Mouse (Mus musculus) frontal cortex, adult 2 months (tissue): ENCODE data around the gene Gatd1. TPM values are rescaled to one million over a fixed set of nuclear protein-coding genes. Genes with fewer than 3 reads are reported as not detected.
A peak's percentile ranks its signal among the peaks of the same experiment; 100 is the strongest.
"Not testable (repeated sequence)": the region's sequence is repeated elsewhere in the genome, so short reads cannot be mapped to it uniquely, and the experiment has no call there.

Experiments
- DNase-seq, 2 experiments: peaks; one replicate each; pipeline ENCODE4 v3.0.0; 2022; ENCODE audit warnings: low spot score in 1 of 2; ENCODE audit errors: extremely low spot score in 1 of 2
- polyA plus RNA-seq: library from polyadenylated mRNA; depleted of rRNA; stranded (reverse); fragments of >200 nt; gene quantifications from 2 replicates; pipeline ENCODE4 v1.2.3, GENCODE M21; 2012

Gene Gatd1
- polyA plus RNA-seq, 1 experiment, result 55.6 TPM

DNA sequence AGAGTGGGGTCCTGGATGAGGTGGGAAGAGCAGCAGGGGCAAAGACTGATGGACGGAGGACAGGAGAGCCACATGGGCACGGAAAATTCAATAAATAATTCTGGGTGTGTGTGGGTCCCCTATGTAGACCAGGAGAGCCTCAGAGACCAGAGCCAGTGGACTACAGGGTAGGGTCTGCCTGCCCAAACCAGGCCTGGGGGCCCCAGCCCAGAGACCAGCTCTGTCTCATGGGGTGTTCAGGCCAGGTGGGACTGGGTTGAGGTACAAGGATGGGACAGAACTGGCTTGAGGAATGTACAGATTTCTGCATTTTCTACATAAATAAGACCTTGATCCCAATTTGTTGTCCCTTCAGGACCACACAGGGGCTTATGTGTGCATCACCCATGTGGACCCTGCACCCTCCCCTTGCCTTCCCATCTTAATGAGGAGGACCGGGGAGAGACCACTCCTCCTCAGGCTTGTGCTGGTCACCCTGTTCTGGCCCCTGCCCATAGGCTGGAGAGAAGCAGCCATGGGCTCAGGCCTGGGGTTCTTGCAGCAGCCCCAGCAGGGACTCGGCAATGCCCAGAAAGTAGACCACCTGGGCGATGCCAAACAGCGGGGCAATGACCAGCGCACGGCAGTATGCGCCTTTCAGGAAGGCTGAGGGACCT is 16.8 kb upstream of the Gatd1 start:
- DNase-seq, result no peak

DNA sequence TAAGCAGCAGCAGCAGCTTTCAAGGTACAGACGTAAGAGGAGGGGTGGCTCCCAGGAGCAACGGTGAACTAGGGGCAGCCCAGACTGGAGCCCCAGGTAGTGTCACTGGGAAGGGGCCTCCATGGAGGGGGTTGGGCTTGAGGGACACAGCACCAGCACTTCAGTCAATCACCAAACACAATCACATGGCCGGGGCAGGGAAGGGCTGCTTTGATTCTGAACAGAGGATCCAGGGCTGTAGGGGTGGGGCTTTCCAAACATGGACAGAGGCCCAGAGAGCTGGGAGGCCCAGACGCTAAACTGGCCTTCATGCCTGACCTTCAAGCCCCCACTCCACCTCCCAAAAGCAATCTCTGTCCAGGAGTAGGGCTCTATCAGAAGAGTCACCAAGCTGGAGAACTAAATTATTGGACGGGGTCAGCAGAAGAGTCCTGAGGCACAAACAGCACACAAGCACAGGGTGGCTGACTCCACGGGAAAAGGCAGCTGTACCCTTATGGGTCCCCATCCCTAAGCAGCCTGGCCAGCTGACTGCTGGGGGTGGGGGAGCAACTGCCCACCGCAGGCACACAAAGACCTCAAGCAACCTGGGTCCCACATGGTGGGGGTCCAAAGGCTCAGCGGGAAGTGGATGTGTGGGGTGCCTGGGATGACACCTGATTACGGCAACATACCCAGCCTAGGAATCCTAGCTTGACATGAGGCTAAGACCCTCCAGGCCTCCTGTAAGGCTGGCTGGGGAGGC is 16.1 kb upstream of the Gatd1 start:
- DNase-seq, result no peak

DNA sequence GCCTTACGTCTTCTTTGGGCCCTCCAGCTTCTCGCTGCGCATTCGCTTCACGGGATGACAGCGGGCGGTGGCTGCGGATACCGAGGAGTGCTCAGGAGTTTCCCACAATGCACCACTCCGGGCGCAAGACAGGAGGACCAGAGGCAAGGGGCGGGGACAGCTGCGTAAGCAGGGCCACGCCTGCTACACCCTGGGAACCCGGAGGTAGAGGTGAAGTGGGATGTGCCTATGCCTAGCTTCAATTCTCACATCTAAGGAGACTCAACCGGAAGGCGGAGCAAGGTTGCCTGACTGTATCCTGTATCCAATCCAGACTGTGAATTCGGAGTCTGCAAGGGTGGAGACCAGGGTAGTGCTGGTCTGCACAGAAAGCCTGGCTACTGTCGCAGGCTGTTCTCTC is 15.4 kb upstream of the Gatd1 start, which contains the start of gene Cend1:
Gene Cend1 (minus strand): TSS at position 182 of the 400 bp plus-strand sequence.
- peak; percentile 90 to 94 for DNase-seq

DNA sequence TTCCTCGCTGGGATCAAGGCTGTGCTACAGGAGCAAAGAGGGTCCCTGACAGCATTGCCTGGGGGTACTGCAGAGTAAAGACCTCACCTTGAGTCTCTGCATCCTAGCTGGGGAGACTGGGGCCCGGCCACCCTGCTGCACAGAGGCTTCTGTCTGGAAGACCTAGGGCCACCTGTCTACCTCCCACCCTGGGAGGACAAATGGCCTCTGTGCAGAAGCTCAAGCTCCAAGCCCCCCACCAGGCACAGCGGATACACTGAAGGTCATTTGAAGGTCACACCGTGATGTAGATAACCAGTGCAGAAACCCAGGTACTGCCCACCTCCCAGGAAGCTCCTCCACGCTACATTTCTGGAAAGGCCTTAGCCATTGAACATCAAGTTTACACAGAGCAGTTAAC is 14.8 kb upstream of the Gatd1 start:
- no peak for DNase-seq

DNA sequence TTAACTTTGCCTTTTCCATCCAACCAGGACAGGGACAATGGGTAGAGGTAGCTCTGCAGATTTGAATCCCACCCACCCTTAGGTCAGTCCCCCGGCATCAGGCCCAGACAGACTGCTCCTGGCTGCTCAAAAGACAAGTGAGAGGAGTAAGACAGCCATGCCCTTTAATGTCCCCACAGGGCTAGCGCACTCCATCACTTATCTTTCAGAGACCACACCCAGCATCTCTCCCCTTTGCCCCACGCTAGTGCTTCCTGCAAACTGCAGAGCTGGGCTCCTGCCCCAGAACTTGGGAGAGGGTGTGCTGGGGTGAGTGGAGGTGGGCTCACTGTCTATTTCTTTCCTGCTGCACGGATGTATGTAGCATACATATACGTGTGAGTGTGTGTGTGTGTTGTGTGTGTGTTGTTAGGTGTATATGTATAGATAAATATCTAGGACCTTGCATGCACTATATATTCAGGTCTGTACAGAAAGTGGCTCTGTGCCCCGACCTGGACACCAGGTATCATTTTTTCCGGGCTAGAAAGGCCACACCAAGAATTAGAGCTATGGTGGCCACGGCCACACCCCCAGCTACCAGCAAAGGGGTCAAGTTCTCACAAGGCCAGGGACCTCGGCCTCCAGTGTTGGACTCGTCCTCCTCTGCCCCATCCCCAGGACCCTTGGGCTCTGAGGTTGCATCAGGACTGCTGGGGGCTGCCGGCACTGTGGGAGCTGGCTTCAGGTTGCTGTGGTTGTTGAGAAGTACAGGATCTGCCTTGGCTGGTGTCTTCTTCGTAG is 13.2 kb upstream of the Gatd1 start:
- no peak for DNase-seq

DNA sequence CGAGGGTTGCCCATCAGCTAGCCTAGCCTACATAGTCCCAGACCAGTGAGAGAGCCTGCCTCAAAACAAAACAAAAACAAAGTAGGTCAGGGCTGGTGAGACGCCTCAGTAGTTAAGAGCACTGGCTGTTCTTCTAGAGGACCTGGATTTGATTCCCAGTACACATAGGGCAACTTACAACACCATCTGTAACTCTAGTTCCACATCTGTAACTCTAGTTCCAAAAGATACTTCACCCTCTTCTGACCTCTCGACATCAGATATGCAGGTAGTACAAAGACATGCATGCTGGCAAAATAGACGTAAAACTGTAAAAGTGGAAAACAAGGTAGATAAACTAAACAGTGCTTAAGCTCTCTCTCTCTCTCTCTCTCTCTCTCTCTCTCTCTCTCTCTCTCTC is 9.9 kb upstream of the Gatd1 start:
- DNase-seq, result no peak

DNA sequence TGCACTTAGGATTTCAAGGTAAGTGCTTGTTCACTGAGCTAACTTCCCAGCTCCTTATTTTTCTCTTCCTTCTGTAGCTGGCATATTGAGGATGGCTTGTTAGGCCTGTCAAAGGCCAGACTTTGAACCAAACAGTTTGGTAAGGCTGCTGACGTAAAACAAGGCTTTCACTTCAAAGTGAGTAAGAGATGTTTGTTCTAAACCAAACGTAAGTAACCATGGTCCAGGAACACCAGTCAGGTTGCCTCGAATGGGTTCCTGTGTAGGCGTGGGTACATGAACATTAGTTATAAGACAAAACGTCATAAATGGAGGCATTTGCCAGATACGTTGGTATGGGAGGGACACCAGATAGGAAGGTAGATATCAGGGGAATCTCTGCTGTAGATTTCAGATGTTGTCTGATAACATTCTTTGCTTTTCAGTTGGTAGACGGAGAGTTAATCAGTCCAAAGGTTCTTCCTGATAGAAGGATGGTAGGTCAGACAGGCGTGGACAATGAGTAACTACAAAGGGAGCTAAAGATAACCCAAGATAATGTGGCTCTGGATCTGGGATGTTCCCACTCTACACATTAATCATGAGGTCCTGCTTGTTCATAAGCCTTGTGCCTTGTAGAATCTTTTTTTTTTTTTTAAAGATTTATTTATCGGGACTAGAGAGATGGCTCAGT is 6.2 kb upstream of the Gatd1 start:
- DNase-seq, result no peak

DNA sequence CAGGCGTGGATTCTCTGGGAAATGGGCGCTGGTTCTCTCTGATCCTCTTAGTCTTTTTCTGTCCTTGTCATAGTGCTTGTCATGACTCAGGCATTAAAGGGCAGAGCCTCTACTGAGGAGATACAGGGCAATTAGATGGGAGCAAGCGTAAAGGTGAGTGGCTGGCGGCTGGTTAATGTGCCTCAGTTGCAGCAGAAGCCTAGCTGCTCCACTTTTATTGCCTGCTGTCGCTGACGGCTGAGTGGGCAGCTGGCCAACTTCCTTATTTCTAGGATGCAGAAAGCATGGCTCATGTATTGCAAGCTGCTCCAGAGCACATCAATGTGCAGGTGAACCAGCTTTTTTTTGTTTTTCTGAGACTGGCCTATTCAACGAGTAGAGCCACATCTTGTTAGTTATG is 5.0 kb upstream of the Gatd1 start:
- peak in 1 of 2 experiments; percentile 62 for DNase-seq

DNA sequence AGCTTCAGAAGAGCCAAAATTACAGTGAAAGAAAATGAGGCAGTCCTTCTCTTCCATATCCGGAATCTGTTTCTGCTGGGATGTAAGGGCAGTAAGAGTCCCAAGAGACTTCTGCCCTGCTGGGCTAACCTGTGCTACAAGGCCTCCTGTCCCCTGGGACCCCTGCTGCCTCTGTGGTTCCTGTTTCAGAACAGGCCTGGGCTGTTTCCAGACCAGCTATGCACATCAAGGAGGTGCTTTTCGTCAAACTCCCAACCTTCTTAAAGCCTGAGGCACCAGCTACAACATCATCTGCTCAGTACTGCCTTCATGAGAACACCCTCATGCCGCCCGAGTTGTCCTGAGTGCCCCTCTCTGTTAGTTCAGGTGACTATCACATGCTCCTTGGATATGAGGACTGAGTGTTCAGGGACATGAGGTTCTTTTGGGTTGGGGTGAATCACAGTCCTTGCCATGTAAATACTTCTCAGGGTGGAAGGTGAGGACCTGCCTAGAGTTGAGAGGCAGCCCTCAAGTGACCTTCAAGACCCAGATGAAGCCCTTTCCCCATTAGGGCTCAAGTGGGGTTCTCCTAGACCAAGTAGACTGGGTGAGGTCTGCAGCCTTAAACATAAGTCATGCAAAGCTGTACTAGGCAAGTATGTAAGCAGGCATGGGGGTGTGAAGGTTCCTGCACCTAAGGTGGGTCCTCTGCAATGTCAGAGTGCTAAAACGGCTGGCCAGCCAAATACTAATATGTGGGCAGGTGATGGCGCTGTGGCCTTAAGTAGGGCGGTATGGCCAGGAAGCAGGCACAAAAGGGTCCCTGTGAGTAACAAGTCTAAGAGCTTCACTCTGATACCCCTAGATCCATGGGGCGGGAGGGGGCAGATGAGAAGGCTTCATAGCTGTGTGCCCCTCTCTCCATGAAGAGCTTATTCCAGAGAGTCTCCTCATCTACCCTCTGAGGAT is 4.1 kb upstream of the Gatd1 start:
- no peak for DNase-seq

DNA sequence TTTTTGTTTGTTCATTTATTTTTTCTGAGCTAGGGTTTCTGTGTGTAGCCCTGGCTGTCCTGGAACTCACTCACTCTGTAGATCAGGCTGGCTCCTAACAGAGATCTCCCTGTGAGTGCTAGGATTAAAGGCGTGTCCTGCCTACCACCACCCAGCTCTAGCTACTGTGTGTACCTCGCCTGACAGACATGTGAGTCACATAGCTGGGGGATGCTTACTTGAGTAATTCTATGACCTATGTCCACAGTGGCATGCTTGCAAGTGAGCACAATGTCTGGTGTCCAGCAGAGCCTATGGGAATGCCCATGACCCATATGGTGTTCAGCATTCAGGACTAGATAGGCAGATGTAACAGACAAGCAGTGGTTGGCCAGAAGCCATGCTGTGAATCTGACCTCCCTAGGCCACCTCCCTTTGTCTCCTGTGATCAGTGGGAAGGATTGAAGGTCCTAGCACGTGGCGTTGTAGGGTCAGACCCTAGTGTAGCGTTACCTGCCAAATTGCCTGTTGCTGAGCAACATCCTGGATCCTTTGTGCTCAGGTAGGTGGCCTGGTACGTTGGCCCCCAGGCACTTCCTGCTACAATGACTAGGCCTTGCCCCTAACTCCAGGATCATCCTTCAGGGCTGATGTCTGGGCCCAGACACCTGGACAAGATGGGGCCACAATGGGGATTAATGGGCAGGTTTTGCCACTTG is 2.4 kb upstream of the Gatd1 start:
- no peak for DNase-seq

DNA sequence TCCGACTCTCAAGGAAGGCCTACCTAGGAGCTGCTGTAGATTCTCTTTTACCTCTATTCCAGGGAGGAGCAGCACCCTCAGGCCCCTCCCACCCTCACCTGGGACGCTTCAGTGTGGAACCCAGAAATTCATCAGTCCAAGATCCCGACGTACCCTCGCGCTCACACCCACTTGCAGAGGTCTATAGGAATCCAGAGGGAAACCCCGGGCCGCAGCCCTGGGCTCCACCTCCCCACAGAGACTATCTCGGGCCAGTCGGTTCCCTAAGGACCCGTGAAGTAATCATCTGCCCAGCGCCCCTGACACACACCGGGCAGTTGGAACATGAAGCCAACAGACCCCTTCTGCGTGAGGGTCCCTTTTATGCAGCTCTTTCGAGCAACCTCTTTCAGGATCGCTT is 605 bp downstream of the Gatd1 start:
- no peak for DNase-seq

DNA sequence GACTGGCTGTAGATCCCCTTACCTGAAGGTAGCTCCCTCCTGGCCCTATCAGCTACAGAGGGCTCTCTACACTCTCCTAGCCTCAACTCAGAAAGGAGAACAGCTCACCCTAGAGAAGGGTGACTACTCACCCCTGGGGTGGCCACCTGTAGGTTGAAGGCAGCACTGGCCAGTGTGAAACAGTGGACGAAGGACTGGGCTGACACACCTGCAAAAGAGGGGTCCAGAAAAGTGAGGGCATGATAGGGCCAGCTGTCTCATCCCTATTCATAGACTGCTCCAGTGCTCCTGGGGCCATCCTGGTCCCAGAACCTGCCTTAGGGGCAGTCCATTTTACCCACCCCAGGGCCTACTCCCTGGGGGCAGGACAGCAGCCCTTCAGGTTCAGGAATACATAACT is 2.3 kb downstream of the Gatd1 start:
- no peak for DNase-seq

DNA sequence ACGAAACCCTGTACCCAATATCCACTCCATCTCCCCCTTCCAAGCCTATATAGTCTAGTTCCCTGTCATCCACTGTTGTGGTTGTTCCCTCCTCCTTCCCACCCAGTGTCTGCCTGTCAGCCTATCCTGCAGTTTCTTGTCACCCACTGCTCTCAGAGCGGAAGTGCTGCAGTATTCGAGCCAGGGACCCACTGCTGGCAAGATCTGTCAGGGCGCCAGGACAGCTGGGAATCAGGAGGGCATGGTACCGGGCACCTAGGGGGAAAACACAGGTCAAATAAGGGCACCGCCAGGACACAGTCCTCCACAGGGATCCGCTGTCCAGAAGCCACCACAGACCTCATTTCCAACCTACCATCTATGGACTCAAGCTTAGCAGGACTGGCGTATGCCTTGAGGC is 3.3 kb downstream of the Gatd1 start:
- DNase-seq, result no peak

DNA sequence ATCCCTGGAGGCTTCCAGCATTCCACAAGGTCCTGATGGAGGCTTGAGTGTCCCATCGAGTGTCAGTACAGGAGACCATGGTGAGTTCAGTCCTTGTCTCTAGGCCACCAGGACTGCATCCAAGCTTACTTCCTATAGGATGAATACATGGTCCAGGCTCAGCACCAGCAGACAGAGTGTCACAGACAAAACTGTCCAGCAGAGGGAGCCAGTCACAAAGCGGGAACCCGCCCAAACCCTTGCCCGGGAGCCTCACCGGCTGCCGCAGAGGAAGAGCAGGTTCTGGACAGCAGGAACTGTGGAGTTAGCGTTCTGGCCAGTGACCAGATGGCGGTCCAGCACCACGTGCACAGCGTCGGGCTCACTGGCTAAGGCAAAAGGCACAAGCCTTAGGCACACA is 5.1 kb downstream of the Gatd1 start:
- DNase-seq, result peak; percentile 66 to 95

DNA sequence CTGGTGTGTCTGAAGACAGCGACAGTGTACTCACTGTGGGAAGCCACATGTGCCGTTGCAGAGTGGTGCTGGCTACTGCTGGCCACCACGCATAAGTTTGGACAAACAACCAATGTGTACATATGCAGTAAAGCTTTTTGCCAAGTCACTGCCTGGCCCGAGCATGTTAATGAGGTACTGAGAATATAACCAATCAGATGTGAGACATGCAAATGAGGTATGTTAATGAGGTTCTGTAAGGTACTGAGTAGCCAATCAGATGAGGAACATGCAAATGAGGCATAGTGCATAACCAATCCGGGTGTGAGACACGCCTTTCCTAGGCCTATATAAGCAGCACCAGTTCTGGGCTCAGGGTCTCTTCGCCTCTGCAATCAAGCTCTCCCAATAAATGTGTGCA is 6.3 kb downstream of the Gatd1 start:
- DNase-seq, result not testable (repeated sequence)

DNA sequence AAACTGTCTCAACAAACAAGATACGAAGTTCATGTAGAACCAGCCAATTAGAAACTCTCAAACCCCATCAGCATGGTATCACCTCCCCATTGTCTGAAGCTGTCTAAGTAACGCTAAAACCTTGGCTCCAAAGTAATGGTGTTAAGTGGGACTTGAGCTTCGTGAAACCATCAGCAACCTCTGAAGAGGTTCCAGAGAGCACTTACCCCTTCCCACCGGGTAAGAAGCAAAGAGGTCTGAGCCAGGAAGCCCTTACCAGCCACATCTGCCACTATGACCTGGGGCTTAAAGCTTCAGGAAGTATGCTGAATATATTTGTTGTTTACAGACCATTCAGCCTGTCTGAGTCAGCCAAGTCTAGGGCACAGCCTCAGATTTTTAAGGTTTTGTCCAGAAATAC is 8.5 kb downstream of the Gatd1 start:
- DNase-seq, result no peak

DNA sequence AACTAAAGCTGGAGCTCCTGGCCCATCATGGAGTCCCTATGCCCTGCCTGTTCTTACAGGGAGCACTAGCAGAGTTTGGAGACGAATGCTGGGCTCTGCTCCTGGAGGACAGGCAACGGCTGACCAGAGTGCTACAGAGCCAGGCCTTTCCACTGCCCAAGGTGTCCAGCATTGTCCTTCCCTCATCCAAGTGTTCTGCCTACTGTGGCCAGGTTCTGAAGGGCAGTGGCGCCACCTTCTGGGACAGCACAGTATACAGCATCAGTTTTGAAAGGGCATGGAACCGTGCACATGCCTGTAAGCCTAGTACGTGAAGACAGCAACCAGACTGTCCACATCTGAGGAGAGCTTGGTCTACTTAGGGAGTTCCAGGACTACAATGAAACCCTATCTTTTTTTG is 10.6 kb downstream of the Gatd1 start:
- peak in 1 of 2 experiments; percentile 53 for DNase-seq

DNA sequence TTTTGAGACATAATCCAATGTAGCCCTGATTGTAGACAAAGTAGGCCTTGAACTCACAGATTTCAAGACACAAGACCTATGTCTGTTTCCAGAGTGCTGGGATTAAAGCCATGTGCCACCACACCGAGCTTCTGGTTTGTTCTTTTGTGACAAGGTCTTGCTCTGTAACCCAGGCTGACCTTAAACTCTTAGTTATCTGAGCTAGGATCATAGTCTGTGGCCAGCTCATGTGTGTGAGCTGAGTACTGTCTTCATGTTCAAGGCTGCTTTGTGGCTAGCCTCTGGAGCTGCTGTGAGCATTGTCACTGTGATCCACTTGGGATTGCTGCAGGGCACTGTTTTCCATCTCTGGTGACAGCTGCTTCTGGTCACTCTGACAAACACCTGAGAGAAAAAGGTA is 18.6 kb downstream of the Gatd1 start:
- DNase-seq, result no peak

DNA sequence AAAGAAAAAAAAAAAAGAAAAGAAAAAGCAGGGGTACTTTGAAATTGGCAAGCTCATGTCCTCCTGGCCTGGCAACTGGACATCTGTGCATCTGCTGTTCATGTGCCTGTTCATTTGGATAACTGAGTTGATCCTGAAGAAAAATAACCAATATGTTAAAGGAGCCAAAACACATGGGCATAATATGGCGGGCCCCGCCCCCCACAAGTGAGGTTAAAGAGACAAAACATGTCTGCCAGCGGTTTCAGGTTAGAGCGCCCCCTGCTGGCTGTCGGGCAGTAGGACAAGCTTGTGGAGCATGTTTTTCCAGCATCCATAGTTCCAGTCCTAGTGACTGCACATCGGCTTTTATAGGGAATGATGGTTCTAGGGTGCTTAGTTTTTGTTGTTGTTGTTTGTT is 19.2 kb downstream of the Gatd1 start:
- peak in 1 of 2 experiments; percentile 53 for DNase-seq
